Mouse (Mus musculus) G1E (cell line): Measurements from ENCODE around the gene Fibp. TPM values are rescaled to one million over a fixed set of nuclear protein-coding genes. Genes with fewer than 3 reads are reported as not detected.

Experiments used
- ATAC-seq: 2 replicates; pipeline ENCODE4 v1.8.0; 2016; ENCODE audit warnings: mild to moderate bottlenecking; ENCODE audit not compliant: insufficient number of reproducible peaks, poor library complexity, low FRiP score, severe bottlenecking; ENCODE audit errors: extremely low read depth
- DNase-seq: peaks from one replicate; pipeline ENCODE4 v3.0.0; 2012; ENCODE audit warnings: low spot score
- H3K27me3 ChIP-seq: 2 replicates; pipeline ENCODE4 v1.6.1; 2012; ENCODE audit warnings: mild to moderate bottlenecking, low read length, inconsistent platforms; ENCODE audit not compliant: insufficient read depth
- H3K36me3 ChIP-seq: replicated peaks from 2 replicates; pipeline ENCODE3; 2012; ENCODE audit warnings: mild to moderate bottlenecking, inconsistent platforms
- H3K4me1 ChIP-seq: 2 replicates; pipeline ENCODE4 v1.6.1; 2012; ENCODE audit warnings: low read depth, low read length, inconsistent platforms, mixed read lengths; ENCODE audit not compliant: insufficient read depth
- H3K4me3 ChIP-seq: 2 replicates; pipeline ENCODE4 v1.5.1; 2012; ENCODE audit warnings: low read depth, mild to moderate bottlenecking, inconsistent platforms, low read length, moderate library complexity, mixed read lengths
- H3K9me3 ChIP-seq: replicated peaks from 2 replicates; pipeline ENCODE4 v1.6.1; 2012; ENCODE audit warnings: inconsistent platforms
- CTCF ChIP-seq: IDR thresholded peaks from 2 replicates; pipeline ENCODE4 v1.5.1; 2012; ENCODE audit warnings: low read depth, low read length, inconsistent platforms, mixed read lengths
- GATA1 ChIP-seq: IDR thresholded peaks from 2 replicates; pipeline ENCODE4 v1.6.1; 2012; ENCODE audit warnings: borderline replicate concordance, low read length, inconsistent platforms, mixed read lengths
- GATA2 ChIP-seq: IDR thresholded peaks from 2 replicates; pipeline ENCODE4 v1.6.1; 2012; ENCODE audit warnings: low read depth, low read length, inconsistent platforms, borderline replicate concordance
- POLR2AphosphoS5 ChIP-seq: IDR thresholded peaks from 2 replicates; pipeline ENCODE4 v1.6.1; 2012; ENCODE audit warnings: low read depth, low read length, inconsistent platforms; ENCODE audit not compliant: insufficient replicate concordance
- TAL1 ChIP-seq: conservative IDR thresholded peaks from 2 replicates; pipeline ENCODE4 v1.6.1; 2012; ENCODE audit warnings: low read depth, low read length, inconsistent platforms, mixed read lengths
- polyA plus RNA-seq: library from polyadenylated mRNA; stranded (reverse); fragments of >175 nt; gene quantifications from 2 replicates; pipeline ENCODE4 v1.2.3, GENCODE M21; 2012
- total RNA-seq, 2 experiments: library from RNA; stranded (forward) in 1 of 2; stranded (reverse) in 1 of 2; fragments of 200-1000 nt in 1 of 2; fragments of >200 nt in 1 of 2; fragmentation: Nextera tagmentation in 1 of 2; gene quantifications; 2 replicates each; pipeline ENCODE4 v1.2.3; 2014 to 2017

Gene Fibp
- total and polyA plus RNA-seq, 3 experiments = 50.8 to 162 (median 71.8) TPM

DNA sequence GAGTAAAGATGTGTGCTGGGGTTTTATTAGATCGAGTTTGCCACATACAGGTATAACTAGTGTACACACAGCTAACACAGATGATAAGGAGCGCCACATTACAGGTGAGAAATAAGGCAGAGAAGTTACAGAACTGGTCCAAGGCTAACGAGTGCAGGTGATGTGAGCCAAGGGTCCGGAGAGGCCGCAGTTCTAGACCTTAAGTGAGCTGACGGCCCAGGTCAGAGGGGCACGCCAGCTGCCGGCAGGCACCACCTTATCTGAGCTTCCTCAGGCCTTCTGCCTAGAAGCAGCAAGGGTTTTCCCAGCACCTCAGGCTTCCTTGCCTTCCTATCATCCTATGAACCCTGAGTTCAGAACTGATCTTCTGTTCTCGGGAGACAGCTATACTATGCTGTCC, 40.8 kb upstream of the Fibp start:
- peaks cover 3% of the 10 kb centered on the region; the same call in 1 of the 2 replicates for H3K27me3 ChIP-seq
- H3K4me3 ChIP-seq = no peak overlapping the region
- H3K4me1 ChIP-seq = peaks cover 28% of the 10 kb centered on the region
- DNase-seq (no peak), ATAC-seq (no peak)
- TF ChIP-seq TAL1 (no peak), POLR2AphosphoS5 (no peak), GATA2 (no peak), GATA1 (no peak), CTCF (no peak)
- H3K9me3 ChIP-seq = no peaks in the 10 kb centered on the region
- peaks cover 55% of the 10 kb centered on the region for H3K36me3 ChIP-seq

DNA sequence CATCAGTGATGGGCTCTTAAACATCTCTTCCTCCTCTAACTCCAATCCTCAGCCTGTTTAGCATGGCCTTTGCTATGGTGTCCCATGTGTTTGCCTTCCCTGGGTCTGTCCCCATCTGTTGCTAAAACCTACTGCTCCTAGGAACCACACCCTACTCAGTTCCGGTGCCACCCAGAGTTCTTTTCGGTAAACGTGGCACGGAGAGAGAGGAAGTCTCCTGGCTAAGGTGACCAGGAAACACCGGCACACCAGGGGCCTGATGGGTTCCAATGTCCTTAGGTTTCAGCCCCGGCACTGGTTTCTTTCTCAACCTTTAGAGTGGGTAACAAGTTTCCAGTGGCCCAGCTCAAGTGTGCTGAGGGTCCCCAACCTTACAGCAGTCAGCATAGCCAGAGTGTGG, 39.8 kb upstream of the Fibp start:
- peaks cover under 1% of the 10 kb centered on the region; the same call in 1 of the 2 replicates for H3K27me3 ChIP-seq
- H3K36me3 ChIP-seq = peaks cover 55% of the 10 kb centered on the region
- no peak overlapping the region for H3K4me3 ChIP-seq
- peaks cover 28% of the 10 kb centered on the region for H3K4me1 ChIP-seq
- no peaks in the 10 kb centered on the region for H3K9me3 ChIP-seq
- no peak for DNase-seq
- TF ChIP-seq GATA2 (no peak), CTCF (no peak), TAL1 (no peak), GATA1 (no peak), POLR2AphosphoS5 (no peak)
- no peak for ATAC-seq

DNA sequence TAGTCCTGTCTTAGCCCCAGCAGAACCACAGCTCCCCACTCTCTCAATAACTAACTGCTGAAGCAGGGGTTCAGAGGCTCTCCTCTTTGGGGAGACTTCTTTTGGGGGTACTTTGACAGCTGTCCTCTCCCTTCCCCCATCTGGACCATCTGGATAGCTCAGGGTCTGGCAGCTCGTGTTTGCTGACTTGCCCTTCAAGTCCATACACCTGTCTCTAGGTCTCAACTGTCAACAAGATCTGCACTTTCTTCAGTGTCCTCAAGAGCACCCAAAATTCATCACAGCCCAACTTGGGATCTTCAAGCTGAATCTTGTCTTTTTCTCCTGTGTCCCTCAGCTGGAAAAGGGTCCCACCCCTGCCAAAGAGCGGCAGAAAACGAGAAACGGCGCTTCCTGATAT, 38.6 kb upstream of the Fibp start:
- Histone ChIP-seq H3K36me3 (peaks cover 66% of the 10 kb centered on the region), H3K9me3 (no peaks in the 10 kb centered on the region), H3K4me3 (no peak overlapping the region), H3K4me1 (peaks cover 40% of the 10 kb centered on the region), H3K27me3 (no peaks in the 10 kb centered on the region)
- DNase-seq = no peak
- ATAC-seq = no peak
- TF ChIP-seq GATA2 (no peak), GATA1 (no peak), TAL1 (no peak)

DNA sequence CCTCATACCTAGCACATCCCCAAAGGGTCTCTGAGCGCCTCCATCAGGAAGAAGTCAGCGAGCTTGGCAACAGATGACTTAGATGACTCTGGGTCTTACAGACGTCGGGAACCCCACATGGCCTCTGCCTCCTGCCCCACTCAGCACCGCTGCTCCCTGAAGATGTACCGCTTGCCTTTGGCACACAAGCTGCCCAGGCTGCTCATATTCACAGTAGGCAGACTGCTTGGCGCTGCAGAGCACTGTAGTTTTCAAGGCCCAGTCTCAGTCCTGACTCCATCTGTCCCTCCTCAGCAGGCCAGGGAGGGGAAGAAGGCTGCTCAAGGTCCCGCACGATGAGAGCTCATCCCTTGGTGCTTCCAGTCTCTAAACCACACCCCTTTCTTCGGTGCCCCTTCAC, 38.1 kb upstream of the Fibp start:
- TF ChIP-seq GATA2 (no peak), GATA1 (no peak), POLR2AphosphoS5 (no peak), CTCF (no peak), TAL1 (no peak)
- H3K36me3 ChIP-seq = peaks cover 71% of the 10 kb centered on the region
- no peaks in the 10 kb centered on the region for H3K27me3 ChIP-seq
- H3K9me3 ChIP-seq = no peaks in the 10 kb centered on the region
- no peak for DNase-seq
- no peak for ATAC-seq
- H3K4me3 ChIP-seq = no peak overlapping the region
- H3K4me1 ChIP-seq = peaks cover 45% of the 10 kb centered on the region

DNA sequence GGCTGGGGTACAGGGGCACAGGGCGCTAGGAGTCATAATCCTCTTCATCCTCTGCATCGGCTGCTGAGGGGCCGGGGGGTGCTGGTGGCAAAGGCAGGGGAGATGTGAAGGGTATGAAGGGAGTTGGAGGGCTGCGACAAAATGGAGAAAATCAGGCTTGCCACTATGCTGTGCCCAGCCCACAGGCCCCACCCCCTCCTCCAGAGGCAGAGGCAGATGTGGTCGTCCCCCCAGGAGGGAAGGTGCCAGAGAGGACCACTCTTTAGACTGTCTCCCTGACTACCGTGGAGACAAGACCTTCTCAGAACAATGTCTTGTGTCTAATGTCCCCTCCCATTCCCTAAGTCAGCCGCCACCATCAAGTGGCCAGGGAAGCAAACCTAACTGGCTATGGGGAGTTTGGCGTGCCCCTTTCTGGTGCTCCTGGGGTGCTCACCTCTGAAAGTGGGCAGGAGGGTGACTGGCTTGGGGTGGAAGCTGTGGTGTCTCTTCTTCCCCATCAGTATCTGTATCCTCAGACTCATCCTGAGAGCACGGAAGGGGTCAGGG, 37.4 kb upstream of the Fibp start:
- H3K36me3 ChIP-seq = peaks cover 70% of the 10 kb centered on the region
- H3K27me3 ChIP-seq = no peaks in the 10 kb centered on the region
- no peaks in the 10 kb centered on the region for H3K9me3 ChIP-seq
- peak overlapping the region; percentile 100; the same call in 1 of the 2 replicates for H3K4me3 ChIP-seq
- DNase-seq (no peak), ATAC-seq (no peak)
- TF ChIP-seq POLR2AphosphoS5 (no peak), GATA1 (no peak), CTCF (no peak), GATA2 (no peak), TAL1 (no peak)
- peaks cover 49% of the 10 kb centered on the region for H3K4me1 ChIP-seq

DNA sequence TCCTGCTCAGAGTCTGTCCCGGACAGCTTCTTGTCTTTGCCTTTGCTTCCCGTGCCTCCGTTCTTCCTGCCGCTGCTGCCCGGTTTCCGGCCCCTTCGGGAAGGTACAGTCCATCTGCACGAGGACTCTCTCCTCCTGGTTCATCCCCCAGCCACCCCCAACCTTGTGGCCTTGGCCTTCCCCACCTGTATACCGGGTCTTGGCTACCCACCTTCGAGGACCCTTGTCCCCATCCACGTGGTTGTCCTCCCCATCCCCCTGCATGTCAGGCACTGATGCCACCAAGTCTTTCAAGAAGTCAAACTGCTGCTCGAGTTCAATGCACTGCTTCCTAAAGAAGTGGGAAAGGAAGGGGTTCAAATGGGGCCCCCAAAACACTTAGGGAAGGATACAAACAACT, 36.9 kb upstream of the Fibp start:
- TF ChIP-seq POLR2AphosphoS5 (no peak), GATA1 (no peak), GATA2 (no peak), CTCF (no peak), TAL1 (no peak)
- no peak for ATAC-seq
- Histone ChIP-seq H3K36me3 (peaks cover 70% of the 10 kb centered on the region), H3K9me3 (no peaks in the 10 kb centered on the region), H3K4me3 (peak overlapping the region; percentile 100), H3K27me3 (no peaks in the 10 kb centered on the region), H3K4me1 (peaks cover 50% of the 10 kb centered on the region)
- DNase-seq = no peak
